Comparison of ENCODE assay signal across 8 mouse cellular contexts in the genomic region with DNA sequence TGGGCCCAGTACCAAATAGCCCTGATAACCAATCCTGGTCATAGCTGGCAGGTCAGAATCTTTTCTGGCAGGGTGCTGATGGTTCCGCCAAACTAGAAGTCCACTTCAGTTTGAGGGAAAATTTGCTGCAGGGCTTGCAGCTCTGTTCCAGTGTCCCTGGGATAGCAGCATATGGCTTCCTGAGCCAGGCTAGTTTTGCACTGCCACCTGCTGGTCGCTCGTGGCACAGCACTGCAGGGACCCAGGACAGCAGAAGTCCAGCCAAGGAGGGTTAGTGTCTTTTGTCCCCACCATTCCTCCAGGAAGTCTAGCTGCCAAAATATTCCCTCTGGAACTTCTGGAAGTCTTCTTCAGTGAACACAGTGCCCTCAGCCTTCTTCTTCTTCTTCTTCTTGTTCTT. TPM values are rescaled to one million over a fixed set of nuclear protein-coding genes. Genes with fewer than 3 reads are reported as not detected.
A peak's percentile ranks its signal among the peaks of the same experiment; 100 is the strongest.
DNase-seq lines count a peak whose midpoint lies in the region; ATAC-seq and TF ChIP-seq lines count a peak whose summit lies in the region.

No protein-coding gene starts in this region.

- no peaks in the 10 kb centered on the region for H3K27me3 ChIP-seq in kidney, embryonic 14.5 days (ENCODE audit: control insufficient read depth, insufficient read depth, low read length)
- no peaks in the 10 kb centered on the region for H3K27me3 ChIP-seq in kidney, adult 2 months (replicated peaks; ENCODE audit: control insufficient read depth, insufficient read depth, low read length)
- H3K27me3 ChIP-seq in limb, embryonic 15.5 days, result no peaks in the 10 kb centered on the region
- no peaks in the 10 kb centered on the region for H3K27me3 ChIP-seq in testis, adult 2 months (ENCODE audit: control insufficient read depth, insufficient read depth, low read length)

- WGBS in kidney, embryonic 14.5 days, result 13% methylated on average over 3 of the region's 3 CpGs
- 11% methylated on average over 3 of the region's 3 CpGs for WGBS in kidney, adult 2 months
- WGBS in limb, embryonic 15.5 days, result 13% methylated on average over 3 of the region's 3 CpGs

- peaks cover 18% of the 10 kb centered on the region for H3K4me1 ChIP-seq in kidney, embryonic 14.5 days (ENCODE audit: control insufficient read depth, insufficient read depth, low read length)
- H3K4me1 ChIP-seq in kidney, adult 2 months (ENCODE audit: control insufficient read depth, insufficient read depth, low read length), result peaks cover 25% of the 10 kb centered on the region; the same call in 1 of the 2 replicates
- H3K4me1 ChIP-seq in limb, embryonic 15.5 days, result peaks cover 42% of the 10 kb centered on the region
- H3K4me1 ChIP-seq in testis, adult 2 months (ENCODE audit: control insufficient read depth, insufficient read depth, low read length), result peaks cover 8% of the 10 kb centered on the region

- TF ChIP-seq CTCF in kidney, adult 2 months (conservative IDR thresholded peaks at IDR 0.05; ENCODE audit: insufficient read depth, insufficient read length, low read depth, low read length), result peak; percentile 98
- peak; percentile 96 for TF ChIP-seq CTCF in testis, adult 2 months (IDR thresholded peaks at IDR 0.05; ENCODE audit: control insufficient read depth, insufficient read depth, insufficient replicate concordance, low read depth, low read length)

- no peak for ATAC-seq in kidney, embryonic 14.5 days (ENCODE audit: low FRiP score, low TSS enrichment)
- no peak for ATAC-seq in limb, embryonic 15.5 days (ENCODE audit: insufficient number of reproducible peaks, low FRiP score, low TSS enrichment, low read depth)

- peak; percentile 69 for DNase-seq in kidney, adult 11 months
- DNase-seq in cerebellum, adult 11 months, result peak; percentile 85
- DNase-seq in frontal cortex, postnatal 14 days (ENCODE audit: low spot score in 2 of 2), result peak; percentile 70 to 78
- DNase-seq in kidney, adult 2 months, result peak; percentile 83
- peak; percentile 86 for DNase-seq in neural tube, embryonic 10.5 days (ENCODE audit: extremely low spot score, low spot score)

- no peak overlapping the region for H3K27ac ChIP-seq in kidney, embryonic 14.5 days (ENCODE audit: low read depth, low read length)
- H3K27ac ChIP-seq in kidney, adult 2 months (ENCODE audit: insufficient read depth, low read depth, low read length), result no peak overlapping the region
- H3K27ac ChIP-seq in limb, embryonic 15.5 days, result peak overlapping the region; percentile 50; the same call in 1 of the 2 replicates
- H3K27ac ChIP-seq in testis, adult 2 months (ENCODE audit: control insufficient read depth, insufficient read depth, low read depth, low read length), result no peak overlapping the region

- no peaks in the 10 kb centered on the region for H3K9me3 ChIP-seq in kidney, embryonic 14.5 days (ENCODE audit: control insufficient read depth, low read length)
- no peaks in the 10 kb centered on the region for H3K9me3 ChIP-seq in limb, embryonic 15.5 days

- H3K4me2 ChIP-seq in kidney, embryonic 14.5 days (replicated peaks; ENCODE audit: low read depth, low read length), result no peak overlapping the region
- H3K4me2 ChIP-seq in limb, embryonic 15.5 days, result no peak overlapping the region

- H3K36me3 ChIP-seq in kidney, embryonic 14.5 days (ENCODE audit: control insufficient read depth, insufficient read depth, low read length), result peaks cover 41% of the 10 kb centered on the region
- peaks cover 17% of the 10 kb centered on the region for H3K36me3 ChIP-seq in kidney, adult 2 months (ENCODE audit: control insufficient read depth, insufficient read depth, low read length)
- peaks cover 37% of the 10 kb centered on the region for H3K36me3 ChIP-seq in limb, embryonic 15.5 days
- H3K36me3 ChIP-seq in testis, adult 2 months (ENCODE audit: control insufficient read depth, insufficient read depth, low read length), result no peaks in the 10 kb centered on the region; the same call in none of the 2 replicates

- H3K4me3 ChIP-seq in kidney, embryonic 14.5 days (ENCODE audit: low read length), result no peak overlapping the region
- H3K4me3 ChIP-seq in kidney, adult 2 months (ENCODE audit: insufficient read depth, low read depth, low read length), result no peak overlapping the region
- no peak overlapping the region for H3K4me3 ChIP-seq in limb, embryonic 15.5 days
- H3K4me3 ChIP-seq in testis, adult 2 months (ENCODE audit: control insufficient read depth, low read depth, low read length), result no peak overlapping the region

- no peak for TF ChIP-seq POLR2A in kidney, adult 2 months (IDR thresholded peaks at IDR 0.05; ENCODE audit: low read depth, low read length)
- no peak for TF ChIP-seq POLR2A in testis, adult 2 months (IDR thresholded peaks at IDR 0.05; ENCODE audit: control insufficient read depth, low read depth, low read length)

- no peak overlapping the region for H3K9ac ChIP-seq in kidney, embryonic 14.5 days (ENCODE audit: low read depth, low read length)
- no peak overlapping the region for H3K9ac ChIP-seq in limb, embryonic 15.5 days

RNA-seq across cellular contexts. Expression of gene Rps19bp1, which starts 3.4 kb away (rescaled TPM):
- 66.3 and 79.1 TPM in 2 replicates for polyA plus RNA-seq in kidney, embryonic 14.5 days (2014; fragmentation: Nextera tagmentation; extraction: Ambion mirVana)
- polyA plus RNA-seq in kidney, adult 2 months (2012; rRNA removed), result 25.8 and 29.9 TPM in 2 replicates
- 47.9 and 57.0 TPM in 2 replicates for polyA plus RNA-seq in limb, embryonic 15.5 days (2015; fragmentation: Nextera tagmentation; extraction: Ambion mirVana)
- polyA plus RNA-seq in testis, adult 2 months (2012; rRNA removed), result 13.6 and 14.5 TPM in 2 replicates

RNA-seq across cellular contexts. Expression of gene Atf4, which starts 5.7 kb away (rescaled TPM):
- 131 and 145 TPM in 2 replicates for polyA plus RNA-seq in kidney, embryonic 14.5 days (2014; fragmentation: Nextera tagmentation; extraction: Ambion mirVana)
- polyA plus RNA-seq in kidney, adult 2 months (2012; rRNA removed), result 92.3 and 126 TPM in 2 replicates
- 145 and 160 TPM in 2 replicates for polyA plus RNA-seq in limb, embryonic 15.5 days (2015; fragmentation: Nextera tagmentation; extraction: Ambion mirVana)
- polyA plus RNA-seq in testis, adult 2 months (2012; rRNA removed), result 46.0 and 46.7 TPM in 2 replicates

RNA-seq across cellular contexts. Expression of gene AC140267.1, which starts 25.0 kb away (rescaled TPM):
- polyA plus RNA-seq in kidney, embryonic 14.5 days (2014; fragmentation: Nextera tagmentation; extraction: Ambion mirVana), result not detected in 2 replicates
- polyA plus RNA-seq in kidney, adult 2 months (2012; rRNA removed), result not detected in 2 replicates
- polyA plus RNA-seq in limb, embryonic 15.5 days (2015; fragmentation: Nextera tagmentation; extraction: Ambion mirVana), result not detected in 2 replicates
- polyA plus RNA-seq in testis, adult 2 months (2012; rRNA removed), result not detected in 2 replicates

RNA-seq across cellular contexts. Expression of gene Cacna1i, which starts 26.4 kb away (rescaled TPM):
- polyA plus RNA-seq in kidney, embryonic 14.5 days (2014; fragmentation: Nextera tagmentation; extraction: Ambion mirVana), result 0.09 TPM in 1 of 2 replicates, not detected in the other
- 0.16 and 0.89 TPM in 2 replicates for polyA plus RNA-seq in kidney, adult 2 months (2012; rRNA removed)
- 0.02 and 0.06 TPM in 2 replicates for polyA plus RNA-seq in limb, embryonic 15.5 days (2015; fragmentation: Nextera tagmentation; extraction: Ambion mirVana)
- polyA plus RNA-seq in testis, adult 2 months (2012; rRNA removed), result 1.1 and 1.2 TPM in 2 replicates

RNA-seq across cellular contexts. Expression of gene Mief1, which starts 26.9 kb away (rescaled TPM):
- 20.4 and 37.0 TPM in 2 replicates for polyA plus RNA-seq in kidney, embryonic 14.5 days (2014; fragmentation: Nextera tagmentation; extraction: Ambion mirVana)
- 16.3 and 16.9 TPM in 2 replicates for polyA plus RNA-seq in kidney, adult 2 months (2012; rRNA removed)
- polyA plus RNA-seq in limb, embryonic 15.5 days (2015; fragmentation: Nextera tagmentation; extraction: Ambion mirVana), result 25.6 and 27.7 TPM in 2 replicates
- polyA plus RNA-seq in testis, adult 2 months (2012; rRNA removed), result 38.4 and 43.6 TPM in 2 replicates
